8 mouse cellular contexts compared by ENCODE assay signal in the genomic region with DNA sequence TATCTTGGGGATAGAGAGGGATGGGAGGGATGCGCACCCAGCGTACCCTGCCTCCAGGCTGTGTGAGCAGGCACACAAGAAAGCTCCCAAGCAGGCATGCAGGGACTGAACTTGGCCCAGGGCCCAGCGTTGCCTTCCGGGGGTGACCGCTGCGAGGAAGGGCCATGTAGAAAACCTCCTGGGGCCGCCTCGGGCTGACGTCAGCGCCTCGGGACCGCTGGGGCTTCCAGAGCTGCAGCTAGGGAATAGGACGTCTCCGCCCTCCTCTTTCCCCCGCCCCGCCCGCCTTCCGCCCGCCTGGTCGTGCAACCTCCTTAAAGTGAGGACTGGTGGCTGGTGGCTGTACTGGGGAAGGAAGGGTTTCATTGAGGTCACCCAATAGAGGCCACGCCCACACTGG.
DNase-seq lines count a peak whose midpoint lies in the region; ATAC-seq and TF ChIP-seq lines count a peak whose summit lies in the region.

No protein-coding gene starts in this region.

- 0 out of 2 replicates have a peak overlapping the region, but pooled peaks have one; percentile 38 for H3K27ac ChIP-seq in cortical plate, adult 2 months (ENCODE audit: insufficient read depth, low read length)
- no peak overlapping the region for H3K27ac ChIP-seq in limb, embryonic 12.5 days
- H3K27ac ChIP-seq in midbrain, embryonic 11.5 days (ENCODE audit: low read depth, low read length): no peak overlapping the region

- H3K9me3 ChIP-seq in limb, embryonic 12.5 days: no peaks in the 10 kb centered on the region
- H3K9me3 ChIP-seq in midbrain, embryonic 11.5 days (ENCODE audit: control insufficient read depth, low read length): no peaks in the 10 kb centered on the region

- 0 out of 2 replicates have a peak overlapping the region, but pooled peaks have one; percentile 18 for H3K9ac ChIP-seq in limb, embryonic 12.5 days (replicated peaks)
- H3K9ac ChIP-seq in midbrain, embryonic 11.5 days (ENCODE audit: low read length): peak overlapping the region; percentile 48

- 4% methylated on average over 21 of the region's 21 CpGs for WGBS in limb, embryonic 12.5 days
- WGBS in midbrain, embryonic 11.5 days: 6% methylated on average over 21 of the region's 21 CpGs

- H3K4me3 ChIP-seq in cortical plate, adult 2 months (ENCODE audit: insufficient read depth, low read length): peak overlapping the region; percentile 26
- peak overlapping the region; percentile 27 for H3K4me3 ChIP-seq in limb, embryonic 12.5 days (replicated peaks)
- H3K4me3 ChIP-seq in midbrain, embryonic 11.5 days (ENCODE audit: low read depth, low read length): peak overlapping the region; percentile 24

- H3K4me1 ChIP-seq in cortical plate, adult 2 months (ENCODE audit: control insufficient read depth, insufficient read depth, low read length): peaks cover 4% of the 10 kb centered on the region
- H3K4me1 ChIP-seq in limb, embryonic 12.5 days (replicated peaks): peaks cover 11% of the 10 kb centered on the region
- H3K4me1 ChIP-seq in midbrain, embryonic 11.5 days (ENCODE audit: control insufficient read depth, insufficient read depth, low read length): peaks cover 3% of the 10 kb centered on the region; the same call in 1 of the 2 replicates

- H3K4me2 ChIP-seq in limb, embryonic 12.5 days: peak overlapping the region; percentile 55
- H3K4me2 ChIP-seq in midbrain, embryonic 11.5 days: peak overlapping the region; percentile 52

- no peak for TF ChIP-seq POLR2A in cortical plate, adult 2 months (IDR thresholded peaks at IDR 0.05; ENCODE audit: extremely low read depth, insufficient read depth, low read length)

- ATAC-seq in limb, embryonic 12.5 days (ENCODE audit: insufficient number of reproducible peaks, insufficient read depth, low FRiP score, low TSS enrichment, low read depth): no peak; the same call in 1 of the 2 replicates
- peak; percentile 83 for ATAC-seq in midbrain, embryonic 11.5 days (ENCODE audit: low FRiP score)
- ATAC-seq in activated CD4-positive, CD25-positive, alpha-beta regulatory T cell, adult 4 months: no peak

- no peak for TF ChIP-seq CTCF in cortical plate, adult 2 months (IDR thresholded peaks at IDR 0.05; ENCODE audit: extremely low read depth, insufficient read depth, low read length)

- H3K36me3 ChIP-seq in limb, embryonic 12.5 days: no peaks in the 10 kb centered on the region
- no peaks in the 10 kb centered on the region for H3K36me3 ChIP-seq in midbrain, embryonic 11.5 days (ENCODE audit: control insufficient read depth, insufficient read depth, low read length)

- no peaks in the 10 kb centered on the region; the same call in 1 of the 2 replicates for H3K27me3 ChIP-seq in limb, embryonic 12.5 days
- no peaks in the 10 kb centered on the region for H3K27me3 ChIP-seq in midbrain, embryonic 11.5 days (ENCODE audit: control insufficient read depth, insufficient read depth, low read length)

- DNase-seq in adrenal gland, adult 8-10 months: peak; percentile 79
- DNase-seq in gastrocnemius, postnatal 25 days: peak; percentile 78
- peak; percentile 47 for DNase-seq in induced T-regulatory cell, adult 2 months (ENCODE audit: low read depth)
- peak; percentile 93 for DNase-seq in midbrain, embryonic 11.5 days (ENCODE audit: low spot score, missing footprints)
- peak; percentile 69 for DNase-seq in right cerebral cortex, postnatal 4 days
